Mouse (Mus musculus) spleen, postnatal 4 days (tissue): ENCODE measurements around the gene Pla1a.
A peak's percentile ranks its signal among the peaks of the same experiment; 100 is the strongest.

Source experiments
- DNase-seq, 2 experiments: peaks; one replicate each; pipeline ENCODE4 v3.0.0; 2022; ENCODE audit warnings: low spot score in 2 of 2

Pla1a gene

DNA sequence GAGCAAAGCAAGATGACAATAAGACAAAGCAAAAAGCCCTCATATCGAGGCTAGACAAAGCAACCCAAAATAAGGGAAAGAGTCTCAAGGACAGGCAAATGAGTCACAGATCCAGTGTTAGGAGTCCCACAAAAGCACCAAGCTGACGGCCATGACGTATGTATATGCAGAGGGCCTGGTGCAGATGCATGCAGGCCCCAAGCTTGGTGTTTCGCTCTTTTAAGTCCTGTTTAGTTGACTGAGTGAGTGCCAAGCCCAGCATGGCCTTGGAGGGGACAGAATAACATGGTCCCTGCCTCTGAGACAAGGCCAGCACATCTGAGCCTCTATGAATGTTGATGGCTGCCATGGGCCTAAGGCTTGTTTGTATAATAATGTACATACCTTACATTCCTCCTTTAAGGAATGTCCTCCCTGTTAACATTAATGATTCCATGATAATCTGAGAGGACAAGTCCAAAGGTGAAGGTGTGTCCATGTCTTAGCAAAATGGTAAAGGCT lies 1.4 kb upstream of the Pla1a start:
- DNase-seq, result no peak

- no peak for DNase-seq
Measured at GRCm38 (mm10) chr16:38433514-38433913, 569 bp upstream of the Pla1a start.

DNA sequence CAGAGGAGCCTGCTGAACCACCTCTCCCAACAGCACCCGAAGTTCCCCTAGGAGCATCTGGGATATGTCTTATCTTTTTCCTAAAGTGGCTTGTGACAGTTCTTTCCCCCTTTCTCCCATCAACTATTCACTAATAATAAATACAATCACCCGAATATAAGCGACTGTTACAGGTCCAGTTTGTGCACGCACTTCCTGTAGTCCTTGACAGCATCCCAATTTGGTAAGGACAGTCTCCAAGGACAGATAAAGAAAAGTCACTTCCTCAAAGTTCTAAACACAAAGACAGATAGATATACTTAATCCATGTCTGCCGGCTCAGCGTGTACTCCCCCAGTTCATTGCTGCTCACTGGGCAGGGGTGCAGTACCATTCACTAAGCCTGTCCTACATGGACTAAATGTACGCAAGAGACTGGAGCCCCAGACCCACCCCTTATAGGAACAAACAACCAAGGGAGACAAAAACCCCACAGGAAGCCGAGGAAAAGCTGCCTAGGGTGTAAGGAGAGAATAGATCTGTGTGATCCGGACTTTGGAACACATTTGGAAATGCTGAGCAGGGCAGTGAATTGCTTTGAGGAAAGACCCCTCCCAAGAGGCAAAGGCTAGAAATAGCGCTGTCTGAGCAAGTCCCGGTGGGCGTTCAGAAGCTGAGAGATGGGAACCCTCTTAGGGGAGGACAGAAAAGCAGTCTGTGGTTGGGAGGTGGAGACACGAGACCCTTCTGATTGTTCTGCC lies 1.3 kb downstream of the Pla1a start:
- DNase-seq, result no peak

DNA sequence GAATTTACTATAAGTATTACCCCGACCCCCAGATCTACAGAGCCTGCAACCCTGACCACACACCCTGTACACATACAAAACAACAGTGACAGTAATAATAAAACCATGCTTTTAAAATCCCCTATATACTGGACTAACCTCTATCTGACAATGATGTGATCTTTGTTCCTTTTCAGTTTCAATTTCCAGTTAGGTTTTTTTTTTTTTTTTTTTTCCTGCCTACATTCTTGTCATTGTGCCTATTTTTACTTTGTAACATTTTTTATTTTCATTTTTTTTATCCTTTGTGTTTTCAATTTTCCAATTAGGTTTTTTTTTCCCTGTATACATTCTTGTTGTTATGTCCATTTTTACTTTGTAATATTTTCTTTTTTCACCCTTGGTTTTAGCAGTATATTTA lies 7.1 kb downstream of the Pla1a start:
- DNase-seq, result no peak

- DNase-seq, result no peak
Measured at GRCm38 (mm10) chr16:38425374-38425773, 7.6 kb downstream of the Pla1a start.

GRCm38 (mm10) chr16:38414953-38415352 lies 18.0 kb downstream of the Pla1a start:
- DNase-seq, result no peak

- DNase-seq, result no peak
Measured at GRCm38 (mm10) chr16:38408416-38408815, 24.5 kb downstream of the Pla1a start.

GRCm38 (mm10) chr16:38407584-38407983 lies 25.4 kb downstream of the Pla1a start:
- no peak for DNase-seq

DNA sequence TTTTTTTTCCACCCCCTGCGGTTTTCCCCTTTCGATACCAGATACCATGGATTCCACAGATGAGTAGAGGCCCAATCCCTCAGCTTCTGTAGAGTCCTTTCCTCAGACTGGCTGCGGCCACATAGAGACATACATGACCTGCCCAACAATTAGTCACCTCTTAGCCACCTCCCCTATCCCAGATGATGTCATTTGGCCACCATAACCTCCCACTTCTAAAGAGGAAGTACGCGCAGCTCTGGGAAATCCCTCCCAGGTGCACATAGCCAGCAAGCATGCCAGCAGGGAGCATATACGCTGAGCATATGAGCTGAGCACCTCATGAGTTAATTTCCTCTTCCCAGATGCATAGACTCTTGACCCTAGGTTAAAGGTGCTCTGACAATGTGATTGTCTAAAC lies 26.2 kb downstream of the Pla1a start:
- no peak for DNase-seq

GRCm38 (mm10) chr16:38406293-38406692 lies 26.7 kb downstream of the Pla1a start:
- DNase-seq, result no peak

DNA sequence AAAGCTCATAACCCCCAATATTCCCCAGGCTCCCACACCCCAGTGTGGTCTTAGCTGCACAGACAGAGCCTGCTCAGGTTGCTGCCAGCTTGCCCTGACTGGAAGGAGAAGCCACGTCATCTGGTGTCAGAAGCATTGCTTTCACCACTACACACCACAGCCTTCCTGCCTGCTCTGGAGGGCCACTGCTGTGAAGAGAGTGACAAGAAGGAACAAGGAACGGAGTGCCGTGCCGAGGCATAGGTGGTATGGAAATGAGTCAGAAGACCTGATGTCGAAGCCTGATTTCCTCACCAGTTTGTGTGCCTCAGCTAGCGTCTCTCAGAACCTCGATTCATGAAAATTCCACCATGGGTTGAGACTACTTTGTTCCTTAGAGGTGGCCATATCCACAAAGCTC lies 29.3 kb downstream of the Pla1a start:
- DNase-seq, result no peak

GRCm38 (mm10) chr16:38401468-38401867 lies 31.5 kb downstream of the Pla1a start:
- DNase-seq, result no peak

DNA sequence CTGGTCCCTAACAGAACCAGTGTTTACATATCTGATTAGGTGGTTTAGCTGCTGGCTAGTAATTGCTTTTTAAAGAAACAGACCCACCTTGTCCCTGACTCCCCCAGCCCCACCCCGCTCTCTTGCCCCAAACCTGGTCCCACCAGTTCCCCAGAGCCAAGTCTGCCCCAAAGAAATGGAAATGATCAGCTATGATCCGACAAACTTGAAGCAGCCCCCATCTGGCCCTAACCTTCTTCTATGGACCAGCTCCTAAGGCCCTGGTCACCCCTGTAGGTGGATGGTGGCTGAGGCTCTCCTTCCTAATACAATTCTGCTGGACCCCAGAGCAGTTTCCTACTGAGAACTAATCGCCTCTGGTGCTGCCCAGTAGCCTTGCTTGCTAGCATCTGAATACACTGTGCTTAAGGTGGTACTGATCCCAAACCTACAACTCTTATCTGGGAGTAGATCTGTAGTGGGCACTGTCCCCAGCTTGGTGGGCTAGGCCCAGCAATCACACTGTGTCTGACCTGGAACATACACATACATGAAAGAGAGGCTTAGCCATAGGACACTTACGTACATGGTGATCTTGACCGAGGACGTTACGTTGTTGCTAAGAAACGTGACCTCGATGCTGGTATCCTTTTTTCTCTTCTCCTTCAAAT lies 32.5 kb downstream of the Pla1a start:
- DNase-seq, result no peak

DNA sequence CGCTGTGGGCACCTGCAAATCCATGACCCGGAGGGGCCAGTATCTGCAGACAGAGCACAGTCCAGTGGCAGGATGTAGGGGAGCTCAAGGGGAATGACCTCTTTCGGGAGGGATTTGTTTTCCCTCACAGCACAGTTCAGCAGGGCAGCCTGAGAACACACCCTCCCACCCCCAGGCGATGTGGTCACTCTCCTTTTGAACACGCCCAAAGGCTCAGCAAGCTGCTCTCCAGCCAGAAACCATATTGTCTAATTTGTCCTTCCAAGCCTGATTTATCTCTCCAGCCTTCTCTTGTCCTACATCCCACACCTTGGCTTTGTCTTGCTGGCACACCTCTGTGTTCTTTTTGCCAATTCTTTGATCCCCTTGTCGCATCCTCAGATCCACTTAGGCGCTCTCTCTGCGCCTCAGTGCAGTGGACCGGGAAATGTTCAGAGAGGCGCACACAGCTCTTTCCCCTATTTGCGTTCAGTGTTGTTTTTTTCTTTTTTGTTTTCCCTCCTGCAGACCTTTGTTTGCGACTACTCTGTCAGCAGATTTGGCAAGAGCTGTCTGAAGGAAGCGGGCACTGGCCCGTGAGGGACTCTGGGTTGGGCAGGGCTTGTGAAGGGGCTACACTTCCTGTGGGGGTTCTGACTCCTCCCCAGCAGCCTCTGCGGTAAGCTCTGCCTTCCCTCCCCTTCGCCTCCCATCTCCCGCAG lies 33.3 kb downstream of the Pla1a start:
- peak; percentile 51 to 74 for DNase-seq

DNA sequence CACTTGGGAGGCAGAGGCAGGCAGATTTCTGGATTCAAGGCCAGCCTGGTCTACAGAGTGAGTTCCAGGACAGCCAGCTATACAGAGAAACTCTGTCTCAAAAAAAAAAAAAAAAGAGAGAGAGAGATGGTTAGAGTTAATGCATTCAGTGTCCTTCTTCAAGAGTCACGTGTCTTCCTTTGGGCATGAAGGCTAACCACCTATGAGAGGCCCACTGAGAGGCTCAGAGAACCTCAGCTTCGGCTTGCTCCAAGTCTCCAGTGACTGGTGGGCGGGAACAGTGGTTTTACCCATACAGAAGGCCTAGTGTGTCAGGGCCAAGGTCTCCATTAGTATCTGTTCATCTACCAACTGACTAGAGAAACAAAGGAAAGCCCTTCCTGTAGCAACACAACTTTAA lies 33.9 kb downstream of the Pla1a start:
- no peak for DNase-seq

GRCm38 (mm10) chr16:38398266-38398665 lies 34.7 kb downstream of the Pla1a start:
- DNase-seq, result no peak

DNA sequence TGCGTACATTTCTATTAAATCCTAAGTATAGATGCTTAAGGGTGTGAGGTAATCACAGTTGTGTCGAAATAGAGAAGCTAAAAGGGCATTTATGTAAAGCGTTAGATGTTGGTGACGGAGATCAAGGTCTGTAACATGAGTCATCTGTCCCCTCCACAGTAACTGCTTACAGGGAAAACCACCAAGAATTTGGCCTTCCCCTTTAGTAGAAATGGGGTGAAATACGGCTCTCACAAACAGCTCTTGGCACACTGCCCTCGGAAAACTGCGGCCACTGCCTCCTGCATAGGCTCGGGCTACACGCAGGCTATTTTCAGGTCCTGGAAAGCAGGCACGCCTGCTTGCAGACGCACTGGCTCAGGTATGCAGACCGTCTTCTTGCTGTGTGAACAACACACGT lies 36.8 kb downstream of the Pla1a start:
- no peak for DNase-seq

GRCm38 (mm10) chr16:38395060-38395730 lies 37.8 kb downstream of the Pla1a start:
- no peak for DNase-seq

DNA sequence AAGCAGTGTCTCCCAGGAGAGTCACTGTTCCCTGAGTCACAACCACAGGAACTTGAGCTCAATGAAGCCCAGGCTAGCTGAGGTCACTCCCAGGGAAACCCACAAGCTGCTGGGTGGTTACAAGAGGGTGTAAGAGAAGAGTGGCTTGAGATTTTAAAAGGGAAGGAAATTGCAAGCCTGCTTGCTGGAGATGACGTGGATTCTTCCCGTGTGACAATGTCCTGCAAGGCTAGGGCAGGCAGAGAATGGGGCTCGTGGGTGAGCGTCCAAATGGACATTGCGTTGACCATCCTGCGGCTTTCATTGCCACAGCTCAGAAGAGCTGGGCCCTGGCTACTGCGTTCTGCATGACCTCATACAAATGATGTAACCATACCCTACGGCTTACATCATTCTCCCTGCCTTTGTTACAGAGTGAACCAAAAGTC lies 38.7 kb downstream of the Pla1a start:
- no peak for DNase-seq

DNA sequence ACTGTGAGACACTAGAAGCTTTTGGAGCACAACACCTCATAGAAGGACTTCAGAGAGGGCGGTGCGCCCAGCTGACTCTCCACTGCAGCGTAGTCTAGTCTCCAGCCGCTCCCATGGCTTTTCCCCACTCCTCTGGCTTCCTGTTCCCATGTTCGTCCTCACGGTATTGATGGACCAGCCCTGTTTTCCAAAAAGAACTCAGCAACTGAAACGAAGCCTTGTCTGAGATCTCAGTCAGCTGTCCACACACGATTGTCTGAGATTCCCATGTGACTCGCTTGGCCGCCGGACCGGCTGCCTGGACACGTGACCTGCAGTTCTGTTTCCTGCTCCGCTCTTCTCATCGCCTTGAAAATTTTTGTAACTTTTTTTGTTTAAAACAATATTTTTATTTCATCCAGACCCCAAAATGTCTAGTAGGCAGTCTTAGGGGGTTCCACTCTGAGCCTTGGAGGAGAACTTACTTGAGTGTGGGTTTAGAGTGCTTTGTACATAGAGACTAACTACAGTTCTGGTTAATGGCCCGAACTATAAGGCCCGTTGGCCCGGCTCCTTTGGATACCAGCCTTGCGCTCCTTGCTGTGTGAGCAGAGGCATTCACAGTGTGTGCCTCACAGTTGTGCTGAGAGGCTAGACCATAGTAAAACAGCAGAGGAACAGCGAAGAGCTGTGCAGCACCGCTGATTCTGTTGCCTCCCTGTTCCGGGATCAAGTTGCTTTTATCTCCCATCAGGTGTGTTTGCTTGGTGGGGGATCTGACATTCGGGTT lies 40.6 kb downstream of the Pla1a start:
- DNase-seq, result no peak

DNA sequence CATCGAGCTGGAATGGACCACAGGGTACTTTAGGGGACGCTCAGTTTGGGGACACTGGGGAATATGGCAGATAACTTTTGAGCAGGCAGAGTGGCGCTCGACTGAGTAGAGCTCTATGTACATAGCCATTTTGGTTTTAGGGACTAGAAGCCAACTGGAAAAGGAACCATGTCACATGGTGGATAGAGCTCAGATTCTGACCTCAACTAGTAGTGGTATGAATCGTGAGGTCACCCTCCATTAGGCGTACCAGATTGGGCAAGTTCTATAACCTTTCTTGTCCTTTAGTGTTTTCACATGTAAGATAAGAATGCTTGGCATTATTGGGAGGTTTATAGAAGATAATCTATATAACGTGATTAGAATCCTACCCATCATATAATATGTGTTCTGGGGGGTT lies 42.6 kb downstream of the Pla1a start:
- no peak for DNase-seq
